Mouse (Mus musculus) cortical plate, adult 2 months (tissue): ENCODE results near the gene Fars2. TPM values are rescaled to one million over a fixed set of nuclear protein-coding genes. Genes with fewer than 3 reads are reported as not detected.
"Not testable (repeated sequence)": the region's sequence is repeated elsewhere in the genome, so short reads cannot be mapped to it uniquely, and the experiment has no call there.

Experiments used
- H3K27ac ChIP-seq: fragments of 200-500 bp; 2 replicates; pipeline ENCODE4 v1.5.1; 2012; ENCODE audit warnings: low read length, control low read depth, inconsistent platforms; ENCODE audit not compliant: insufficient read depth
- H3K4me1 ChIP-seq: fragments of 200-500 bp; 2 replicates; pipeline ENCODE4 v1.6.1; 2011; ENCODE audit warnings: low read length; ENCODE audit not compliant: control insufficient read depth, insufficient read depth
- H3K4me3 ChIP-seq: fragments of 200-500 bp; 2 replicates; pipeline ENCODE4 v1.5.1; 2011; ENCODE audit warnings: mild to moderate bottlenecking, low read length, control low read depth; ENCODE audit not compliant: insufficient read depth
- CTCF ChIP-seq: fragments of 200-500 bp; IDR thresholded peaks from 2 replicates; pipeline ENCODE4 v1.5.1; 2011; ENCODE audit warnings: mild to moderate bottlenecking, control low read depth, low read length; ENCODE audit not compliant: insufficient read depth; ENCODE audit errors: extremely low read depth
- POLR2A ChIP-seq: fragments of 200-500 bp; IDR thresholded peaks from 2 replicates; pipeline ENCODE4 v1.6.1; 2011; ENCODE audit warnings: mild to moderate bottlenecking, low read length, control low read depth; ENCODE audit not compliant: insufficient read depth; ENCODE audit errors: extremely low read depth
- polyA plus RNA-seq: library from polyadenylated mRNA; depleted of rRNA; stranded (reverse); fragments of >200 nt; gene quantifications from 2 replicates; pipeline ENCODE4 v1.2.3, GENCODE M21; 2012

Fars2 gene
- polyA plus RNA-seq, 1 experiment = 33.1 TPM

- no peak overlapping the region for H3K27ac ChIP-seq
- H3K4me1 ChIP-seq = peaks cover 7% of the 10 kb centered on the region; the same call in 1 of the 2 replicates
- no peak overlapping the region for H3K4me3 ChIP-seq
- TF ChIP-seq CTCF (no peak), POLR2A (no peak)
Observed at GRCm38 (mm10) chr13:36429500-36430189, 312.4 kb downstream of the Fars2 start.

- Histone ChIP-seq H3K4me1 (peaks cover 8% of the 10 kb centered on the region), H3K4me3 (no peak overlapping the region), H3K27ac (no peak overlapping the region)
- TF ChIP-seq POLR2A (no peak), CTCF (no peak)
Observed at GRCm38 (mm10) chr13:36430420-36431114, 313.4 kb downstream of the Fars2 start.

- TF ChIP-seq POLR2A = no peak
- TF ChIP-seq CTCF = no peak
- Histone ChIP-seq H3K27ac (no peak overlapping the region; the same call in 1 of the 2 replicates), H3K4me3 (no peak overlapping the region), H3K4me1 (peaks cover 8% of the 10 kb centered on the region)
Observed at GRCm38 (mm10) chr13:36431974-36432518, 314.8 kb downstream of the Fars2 start.

GRCm38 (mm10) chr13:36444748-36445423, 327.7 kb downstream of the Fars2 start:
- H3K4me1 ChIP-seq = no peaks in the 10 kb centered on the region; the same call in none of the 2 replicates
- no peak overlapping the region for H3K27ac ChIP-seq
- H3K4me3 ChIP-seq = no peak overlapping the region
- no peak for TF ChIP-seq POLR2A

GRCm38 (mm10) chr13:36447947-36448346, 330.7 kb downstream of the Fars2 start:
- TF ChIP-seq CTCF (no peak), POLR2A (no peak)
- Histone ChIP-seq H3K4me3 (no peak overlapping the region), H3K4me1 (no peaks in the 10 kb centered on the region; the same call in none of the 2 replicates), H3K27ac (no peak overlapping the region)

- H3K4me3 ChIP-seq = no peak overlapping the region
- TF ChIP-seq CTCF (no peak), POLR2A (no peak)
- no peak overlapping the region for H3K27ac ChIP-seq
- H3K4me1 ChIP-seq = no peaks in the 10 kb centered on the region; the same call in none of the 2 replicates
Observed at GRCm38 (mm10) chr13:36448565-36448964, 331.4 kb downstream of the Fars2 start.

GRCm38 (mm10) chr13:36451437-36451836, 334.2 kb downstream of the Fars2 start:
- Histone ChIP-seq H3K4me3 (no peak overlapping the region), H3K4me1 (no peaks in the 10 kb centered on the region; the same call in 1 of the 2 replicates), H3K27ac (no peak overlapping the region)
- TF ChIP-seq CTCF (no peak), POLR2A (no peak)

GRCm38 (mm10) chr13:36460473-36460872, 343.3 kb downstream of the Fars2 start:
- Histone ChIP-seq H3K4me3 (no peak overlapping the region), H3K27ac (no peak overlapping the region), H3K4me1 (no peaks in the 10 kb centered on the region)
- no peak for TF ChIP-seq CTCF
- TF ChIP-seq POLR2A = no peak

GRCm38 (mm10) chr13:36463669-36464068, 346.5 kb downstream of the Fars2 start:
- Histone ChIP-seq H3K4me1 (no peaks in the 10 kb centered on the region), H3K4me3 (no peak overlapping the region), H3K27ac (no peak overlapping the region)
- no peak for TF ChIP-seq POLR2A
- TF ChIP-seq CTCF = no peak

- H3K4me1 ChIP-seq, H3K4me3 ChIP-seq, H3K27ac ChIP-seq: not testable (repeated sequence)
Observed at GRCm38 (mm10) chr13:36466076-36466475, 348.9 kb downstream of the Fars2 start.
